Mouse (Mus musculus): ENCODE measurements around the gene Banp. TPM values are rescaled to one million over a fixed set of nuclear protein-coding genes. Genes with fewer than 3 reads are reported as not detected.

Banp gene
- total and polyA plus RNA-seq, 2 experiments from 2014 or later = 10.6 to 27.9 TPM

GRCm38 (mm10) chr8:121934506-121934905 is 15.0 kb upstream of the Banp start:
- no peak for ATAC-seq (ENCODE audit: insufficient read depth, low read depth)
- H3K27me3 ChIP-seq (ENCODE audit: control insufficient read depth, insufficient read depth, low read length) = no peaks in the 10 kb centered on the region
- H3K9ac ChIP-seq (replicated peaks; ENCODE audit: low read depth, low read length) = no peak overlapping the region
- no peak overlapping the region for H3K4me3 ChIP-seq (ENCODE audit: low read depth, low read length)
- no peaks in the 10 kb centered on the region for H3K4me1 ChIP-seq (ENCODE audit: control insufficient read depth, insufficient read depth)
- DNase-seq (ENCODE audit: low spot score) = peak; percentile 60
- H3K36me3 ChIP-seq (replicated peaks; ENCODE audit: control insufficient read depth, insufficient read depth, low read length) = no peaks in the 10 kb centered on the region
- WGBS = 32% methylated on average over 4 of the region's 4 CpGs
- TF ChIP-seq CTCF (IDR thresholded peaks at IDR 0.05; ENCODE audit: low read depth) = peak; percentile 65
- no peak for TF ChIP-seq EP300 (IDR thresholded peaks at IDR 0.05; ENCODE audit: low read depth)
- no peak overlapping the region for H3K4me2 ChIP-seq (ENCODE audit: low read depth, low read length)
- no peaks in the 10 kb centered on the region for H3K9me3 ChIP-seq (replicated peaks; ENCODE audit: control insufficient read depth, low read length)
- no peak overlapping the region for H3K27ac ChIP-seq (ENCODE audit: low read depth)

- H3K9me3 ChIP-seq (replicated peaks; ENCODE audit: control insufficient read depth, low read length) = no peaks in the 10 kb centered on the region
- no peak overlapping the region for H3K4me2 ChIP-seq (ENCODE audit: low read depth, low read length)
- H3K4me1 ChIP-seq (ENCODE audit: control insufficient read depth, insufficient read depth) = no peaks in the 10 kb centered on the region
- no peak overlapping the region for H3K4me3 ChIP-seq (ENCODE audit: low read depth, low read length)
- no peaks in the 10 kb centered on the region for H3K27me3 ChIP-seq (ENCODE audit: control insufficient read depth, insufficient read depth, low read length)
- ATAC-seq (ENCODE audit: insufficient read depth, low read depth) (no peak), DNase-seq (ENCODE audit: low spot score) (no peak)
- H3K36me3 ChIP-seq (replicated peaks; ENCODE audit: control insufficient read depth, insufficient read depth, low read length) = no peaks in the 10 kb centered on the region
- H3K9ac ChIP-seq (replicated peaks; ENCODE audit: low read depth, low read length) = no peak overlapping the region
- TF ChIP-seq EP300 (IDR thresholded peaks at IDR 0.05; ENCODE audit: low read depth) = no peak
- no peak for TF ChIP-seq CTCF (IDR thresholded peaks at IDR 0.05; ENCODE audit: low read depth)
- H3K27ac ChIP-seq (ENCODE audit: low read depth) = 0 out of 2 replicates have a peak overlapping the region, but pooled peaks have one; percentile 11
Measured at GRCm38 (mm10) chr8:121934923-121935322, 14.6 kb upstream of the Banp start.

- Histone ChIP-seq H3K27ac (ENCODE audit: low read depth) (0 out of 2 replicates have a peak overlapping the region, but pooled peaks have one; percentile 11), H3K9me3 (replicated peaks; ENCODE audit: control insufficient read depth, low read length) (no peaks in the 10 kb centered on the region), H3K36me3 (replicated peaks; ENCODE audit: control insufficient read depth, insufficient read depth, low read length) (no peaks in the 10 kb centered on the region), H3K4me1 (ENCODE audit: control insufficient read depth, insufficient read depth) (no peaks in the 10 kb centered on the region), H3K4me2 (ENCODE audit: low read depth, low read length) (no peak overlapping the region), H3K27me3 (ENCODE audit: control insufficient read depth, insufficient read depth, low read length) (no peaks in the 10 kb centered on the region), H3K9ac (replicated peaks; ENCODE audit: low read depth, low read length) (no peak overlapping the region), H3K4me3 (ENCODE audit: low read depth, low read length) (no peak overlapping the region)
- TF ChIP-seq EP300 (IDR thresholded peaks at IDR 0.05; ENCODE audit: low read depth) = no peak
- peak; percentile 50; the same call in 1 of the 2 replicates for TF ChIP-seq CTCF (IDR thresholded peaks at IDR 0.05; ENCODE audit: low read depth)
- DNase-seq (ENCODE audit: low spot score) (no peak), ATAC-seq (ENCODE audit: insufficient read depth, low read depth) (0 out of 2 replicates have a peak, but pooled peaks have one; percentile 32)
- 54% methylated on average over 12 of the region's 12 CpGs for WGBS
Measured at GRCm38 (mm10) chr8:121935341-121936294, 13.9 kb upstream of the Banp start.

GRCm38 (mm10) chr8:121936391-121936790 is 13.2 kb upstream of the Banp start:
- Histone ChIP-seq H3K4me2 (ENCODE audit: low read depth, low read length) (no peak overlapping the region), H3K27ac (ENCODE audit: low read depth) (no peak overlapping the region), H3K9ac (replicated peaks; ENCODE audit: low read depth, low read length) (no peak overlapping the region), H3K4me1 (ENCODE audit: control insufficient read depth, insufficient read depth) (no peaks in the 10 kb centered on the region), H3K9me3 (replicated peaks; ENCODE audit: control insufficient read depth, low read length) (no peaks in the 10 kb centered on the region), H3K27me3 (ENCODE audit: control insufficient read depth, insufficient read depth, low read length) (no peaks in the 10 kb centered on the region), H3K36me3 (replicated peaks; ENCODE audit: control insufficient read depth, insufficient read depth, low read length) (no peaks in the 10 kb centered on the region), H3K4me3 (ENCODE audit: low read depth, low read length) (no peak overlapping the region)
- DNase-seq (ENCODE audit: low spot score) (no peak), ATAC-seq (ENCODE audit: insufficient read depth, low read depth) (no peak)
- WGBS = 73% methylated on average over 14 of the region's 14 CpGs
- TF ChIP-seq EP300 (IDR thresholded peaks at IDR 0.05; ENCODE audit: low read depth) = no peak
- TF ChIP-seq CTCF (IDR thresholded peaks at IDR 0.05; ENCODE audit: low read depth) = no peak

GRCm38 (mm10) chr8:121938732-121939131 is 10.8 kb upstream of the Banp start:
- WGBS = 80% methylated on average over 7 of the region's 7 CpGs

More at GRCm38 (mm10) chr8:121938732-121939131, 10.8 kb upstream of the Banp start:
- Histone ChIP-seq H3K9ac (replicated peaks; ENCODE audit: low read depth, low read length) (no peak overlapping the region), H3K4me3 (ENCODE audit: low read depth, low read length) (no peak overlapping the region), H3K27me3 (ENCODE audit: control insufficient read depth, insufficient read depth, low read length) (no peaks in the 10 kb centered on the region), H3K36me3 (replicated peaks; ENCODE audit: control insufficient read depth, insufficient read depth, low read length) (no peaks in the 10 kb centered on the region), H3K4me1 (ENCODE audit: control insufficient read depth, insufficient read depth) (no peaks in the 10 kb centered on the region), H3K27ac (ENCODE audit: low read depth) (no peak overlapping the region), H3K4me2 (ENCODE audit: low read depth, low read length) (no peak overlapping the region), H3K9me3 (replicated peaks; ENCODE audit: control insufficient read depth, low read length) (no peaks in the 10 kb centered on the region)
- TF ChIP-seq CTCF (IDR thresholded peaks at IDR 0.05; ENCODE audit: low read depth) = no peak
- TF ChIP-seq EP300 (IDR thresholded peaks at IDR 0.05; ENCODE audit: low read depth) = no peak
- DNase-seq (ENCODE audit: low spot score) (no peak), ATAC-seq (ENCODE audit: insufficient read depth, low read depth) (no peak)

Data from heart, postnatal 0 days (tissue).